ENCODE assay signal across 21 mouse cellular contexts in genomic region chr4:142150086-142150485, GRCm38 (mm10).
DNase-seq lines count a peak whose midpoint lies in the region; ATAC-seq and TF ChIP-seq lines count a peak whose summit lies in the region.
"Had no signal": no experiment of that assay in that cellular context is flagged by ENCODE, and none has a peak within 500 bp of the region (broad histone marks: within the 10 kb centered on the region; RNA-seq: fewer than 3 reads in every experiment).

No protein-coding gene starts in this region.

- H3K9me3 ChIP-seq in kidney, postnatal 0 days (replicated peaks; ENCODE audit: low read length): no peaks in the 10 kb centered on the region
- no peaks in the 10 kb centered on the region for H3K9me3 ChIP-seq in ES-Bruce4 (replicated peaks; ENCODE audit: control insufficient read depth, insufficient read depth, low read length, poor library complexity, severe bottlenecking)
- H3K9me3 ChIP-seq in hindbrain, embryonic 13.5 days: no peaks in the 10 kb centered on the region
- H3K9me3 ChIP-seq: embryonic facial prominence, embryonic 15.5 days; forebrain, embryonic 15.5 days; heart, embryonic 13.5 days; hindbrain, embryonic 12.5 days had no signal

- no peak overlapping the region for H3K27ac ChIP-seq in kidney, postnatal 0 days
- H3K27ac ChIP-seq in ES-Bruce4 (ENCODE audit: insufficient read depth, low read length): no peak overlapping the region
- no peak overlapping the region for H3K27ac ChIP-seq in hindbrain, embryonic 13.5 days
- H3K27ac ChIP-seq: embryonic facial prominence, embryonic 15.5 days; forebrain, embryonic 15.5 days; heart, embryonic 13.5 days; hindbrain, embryonic 12.5 days; hindbrain, postnatal 0 days had no signal

- no peak for ATAC-seq in kidney, postnatal 0 days (replicated peaks; ENCODE audit: low FRiP score, low read depth)
- no peak for ATAC-seq in hindbrain, embryonic 13.5 days (ENCODE audit: low FRiP score)
- ATAC-seq: forebrain, embryonic 15.5 days; hindbrain, postnatal 0 days had no signal

- H3K4me2 ChIP-seq in kidney, postnatal 0 days (ENCODE audit: low read length): no peak overlapping the region
- H3K4me2 ChIP-seq in hindbrain, embryonic 13.5 days: no peak overlapping the region
- H3K4me2 ChIP-seq: embryonic facial prominence, embryonic 15.5 days; forebrain, embryonic 15.5 days; heart, embryonic 13.5 days; hindbrain, embryonic 12.5 days had no signal

- H3K9ac ChIP-seq in kidney, postnatal 0 days (ENCODE audit: low read depth, low read length): no peak overlapping the region
- H3K9ac ChIP-seq in ES-Bruce4 (ENCODE audit: low read depth, poor library complexity, severe bottlenecking): no peak overlapping the region
- no peak overlapping the region for H3K9ac ChIP-seq in hindbrain, embryonic 13.5 days
- H3K9ac ChIP-seq: embryonic facial prominence, embryonic 15.5 days; forebrain, embryonic 15.5 days; heart, embryonic 13.5 days; hindbrain, embryonic 12.5 days had no signal

- 79% methylated on average over 2 of the region's 2 CpGs for WGBS in kidney, postnatal 0 days
- WGBS in hindbrain, embryonic 13.5 days: 77% methylated on average over 2 of the region's 2 CpGs

- no peak for TF ChIP-seq POLR2A in ES-Bruce4 (IDR thresholded peaks at IDR 0.05; ENCODE audit: insufficient read depth, low read length)

- no peaks in the 10 kb centered on the region for H3K27me3 ChIP-seq in kidney, postnatal 0 days (ENCODE audit: insufficient read depth, low read length)
- H3K27me3 ChIP-seq in ES-Bruce4 (ENCODE audit: control insufficient read depth, insufficient read depth, low read length, poor library complexity, severe bottlenecking): no peaks in the 10 kb centered on the region
- no peaks in the 10 kb centered on the region for H3K27me3 ChIP-seq in hindbrain, embryonic 13.5 days
- H3K27me3 ChIP-seq: embryonic facial prominence, embryonic 15.5 days; forebrain, embryonic 15.5 days; heart, embryonic 13.5 days; hindbrain, embryonic 12.5 days had no signal

- H3K4me3 ChIP-seq in kidney, postnatal 0 days (replicated peaks; ENCODE audit: low read depth, low read length): no peak overlapping the region
- H3K4me3 ChIP-seq in ES-Bruce4 (ENCODE audit: low read depth, low read length): no peak overlapping the region
- no peak overlapping the region for H3K4me3 ChIP-seq in hindbrain, embryonic 13.5 days
- H3K4me3 ChIP-seq: embryonic facial prominence, embryonic 15.5 days; erythroblast, embryonic 14.5 days; forebrain, embryonic 15.5 days; heart, embryonic 13.5 days; hindbrain, embryonic 12.5 days had no signal

- no peaks in the 10 kb centered on the region for H3K4me1 ChIP-seq in kidney, postnatal 0 days (replicated peaks; ENCODE audit: insufficient read depth, low read length)
- H3K4me1 ChIP-seq in ES-Bruce4 (ENCODE audit: control insufficient read depth, insufficient read depth, low read length): peaks cover 3% of the 10 kb centered on the region
- peaks cover 9% of the 10 kb centered on the region for H3K4me1 ChIP-seq in hindbrain, embryonic 13.5 days (replicated peaks)

- H3K36me3 ChIP-seq in kidney, postnatal 0 days (ENCODE audit: insufficient read depth, low read length): peaks cover 31% of the 10 kb centered on the region; the same call in 1 of the 2 replicates
- H3K36me3 ChIP-seq in ES-Bruce4 (ENCODE audit: control insufficient read depth, insufficient read depth, low read length, poor library complexity, severe bottlenecking): peaks cover 29% of the 10 kb centered on the region
- peaks cover 37% of the 10 kb centered on the region for H3K36me3 ChIP-seq in hindbrain, embryonic 13.5 days
- H3K36me3 ChIP-seq: G1E had no signal

- TF ChIP-seq CTCF in kidney, postnatal 0 days (IDR thresholded peaks at IDR 0.05; ENCODE audit: low read depth): peak; percentile 28; the same call in 1 of the 2 replicates
- peak; percentile 17 for TF ChIP-seq CTCF in ES-Bruce4 (IDR thresholded peaks at IDR 0.05; ENCODE audit: low read depth, low read length)

- peak; percentile 51 to 59 for DNase-seq in cerebellum, postnatal 14 days
- no peak for DNase-seq in cerebellum, postnatal 4 days (ENCODE audit: low spot score in 2 of 2)
- no peak for DNase-seq in kidney, postnatal 0 days (ENCODE audit: low spot score)
- no peak for DNase-seq in kidney, adult 18-20 months
- peak; percentile 36 for DNase-seq in testis, postnatal 14 days (ENCODE audit: low spot score)
- DNase-seq: adrenal gland, adult 8-10 months; adrenal gland, postnatal 36 days; cerebellum, adult 11 months; cerebellum, adult 8-10 months; cerebellum, postnatal 36 days; gastrocnemius, postnatal 25 days; heart, postnatal 4 days had no signal

- no peak for TF ChIP-seq EP300 in ES-Bruce4 (IDR thresholded peaks at IDR 0.05; ENCODE audit: insufficient read depth, low read depth, low read length)

Comparison
In these comparisons a context has a peak if more than half of its experiments do, and no peak if none do; other contexts are left out.
1. DNase-seq: peak in cerebellum, postnatal 14 days (2 of 2) and testis, postnatal 14 days (single experiment); none in cerebellum, postnatal 4 days (0 of 2), kidney, postnatal 0 days (single experiment) and kidney, adult 18-20 months (single experiment).